Mouse (Mus musculus) small intestine, adult 2 months (tissue): ENCODE data around the gene Bmp6.

Experiments used
- CTCF ChIP-seq: fragments of 200-500 bp; IDR thresholded peaks from 2 replicates; pipeline ENCODE4 v1.5.1; 2012; ENCODE audit warnings: low read depth, mild to moderate bottlenecking, control low read depth, inconsistent platforms, low read length, moderate library complexity, mixed read lengths; ENCODE audit not compliant: insufficient replicate concordance, insufficient read length; ENCODE audit errors: extremely low read depth
- POLR2A ChIP-seq: fragments of 200-500 bp; IDR thresholded peaks from 2 replicates; pipeline ENCODE4 v1.6.1; 2012; ENCODE audit warnings: low read depth, mild to moderate bottlenecking, control low read depth, inconsistent platforms, low read length, moderate library complexity

- TF ChIP-seq CTCF (no peak), POLR2A (no peak)
Observed at GRCm38 (mm10) chr13:38376071-38376470, 31.2 kb downstream of the Bmp6 start.
